Mouse (Mus musculus) effector memory CD4-positive, alpha-beta T cell, adult 7 months (primary cell): ENCODE measurements around the gene Sbpl. TPM values are rescaled to one million over a fixed set of nuclear protein-coding genes. Genes with fewer than 3 reads are reported as not detected.

Experiments used
- polyA plus RNA-seq: library from polyadenylated mRNA; unstranded; fragments of 100-300 nt; shearing (Covaris generic); gene quantifications from one replicate; pipeline ENCODE4 v1.2.1, GENCODE M21; 2017

Gene Sbpl
- not detected for polyA plus RNA-seq

DNA sequence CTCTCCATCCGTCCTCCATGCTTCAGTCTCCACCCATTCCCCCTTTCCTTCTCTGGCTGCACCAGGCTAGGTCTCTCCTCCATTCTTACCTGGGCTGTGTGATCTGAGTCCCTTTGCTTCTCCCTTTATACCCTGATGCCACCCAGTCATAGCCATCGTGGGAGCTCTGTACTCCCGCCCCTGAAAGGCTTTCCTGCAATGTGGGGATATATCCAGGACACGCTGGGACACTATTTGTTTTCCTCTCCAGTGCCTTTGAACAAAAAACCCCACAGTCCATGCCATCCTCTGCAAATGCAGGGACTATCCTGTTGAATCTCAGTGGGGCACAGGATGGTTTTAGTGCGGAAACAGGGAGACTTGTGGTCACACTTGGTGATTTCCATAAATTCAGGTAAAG, at the start of gene Sbpl:
Sbpl (minus strand) TSS at position 101 of the 400 bp plus-strand sequence.

DNA sequence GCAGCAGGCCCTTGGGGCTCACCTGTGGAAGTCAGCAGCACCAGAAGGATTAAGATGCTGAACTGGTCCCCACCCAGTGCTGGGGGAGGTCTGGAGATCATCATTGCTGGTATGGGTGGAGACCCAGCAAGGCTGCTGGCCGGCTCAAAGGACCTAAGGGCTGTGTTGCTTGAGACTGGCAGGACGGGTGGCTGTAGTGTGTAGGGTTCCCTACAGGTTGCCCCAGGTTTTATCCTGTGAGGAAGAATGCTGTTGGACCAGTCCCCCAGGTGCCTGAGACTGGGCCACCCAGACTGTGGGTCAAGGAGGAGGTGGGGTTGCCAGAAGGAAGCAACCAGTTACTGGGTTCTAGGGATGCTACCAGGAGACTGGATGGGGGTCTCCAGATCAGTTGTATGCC, 42.8 kb upstream of the Sbpl start, which contains the start of gene Prss22:
Prss22 (minus strand) TSS at position 200 of the 400 bp plus-strand sequence.

DNA sequence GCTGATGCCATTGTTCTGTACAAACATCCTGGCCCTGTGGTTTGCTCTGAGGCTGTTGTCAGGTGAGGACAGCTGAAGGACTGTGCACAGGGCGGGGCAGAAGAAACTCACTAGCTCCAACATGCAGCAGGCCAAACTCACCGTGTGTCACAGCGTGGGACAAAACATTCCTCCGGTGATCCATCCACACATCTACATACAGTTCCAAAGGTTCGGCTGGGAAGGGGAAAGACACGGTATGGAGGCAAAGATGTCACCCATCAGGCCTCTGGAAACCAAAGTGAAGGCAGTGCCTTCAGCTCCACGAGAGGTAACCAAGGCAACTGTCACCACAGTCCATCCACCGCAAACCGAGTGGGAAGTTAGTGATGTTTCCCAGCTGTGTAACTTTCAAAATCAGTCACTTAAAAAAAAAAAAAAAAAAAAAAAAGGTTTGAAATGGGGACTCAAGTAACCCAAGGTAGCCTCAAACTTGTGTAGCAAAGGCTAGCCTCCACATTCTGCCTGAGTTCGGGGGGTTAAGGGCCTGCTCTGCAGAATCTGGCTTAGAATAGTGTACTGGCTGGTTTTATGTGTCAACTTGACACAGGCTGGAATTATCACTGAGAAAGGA, 25.3 kb upstream of the Sbpl start, which contains the start of gene Prss30:
Prss30 (minus strand) TSS at position 270 of the 613 bp plus-strand sequence.

DNA sequence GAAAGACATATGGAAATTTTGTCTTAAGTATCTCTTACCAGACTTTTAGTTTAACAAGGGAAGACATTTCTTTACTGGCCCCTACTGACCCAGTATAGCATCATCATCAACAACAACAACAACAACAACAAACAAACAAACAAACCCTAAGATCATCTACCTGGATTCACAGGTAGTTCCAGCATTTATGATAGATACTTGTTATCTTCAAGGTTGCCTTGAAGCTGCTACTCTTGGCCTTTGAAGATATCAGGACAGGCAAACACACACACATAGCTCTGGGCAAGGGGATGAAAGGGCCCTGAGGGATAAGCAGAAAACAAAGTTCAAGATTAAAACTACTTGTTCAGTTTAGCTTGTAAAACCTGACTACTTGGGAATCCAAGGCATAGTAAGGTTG, 13.7 kb downstream of the Sbpl start, which contains the start of gene Sbp:
Sbp (plus strand) TSS at position 301 of the 400 bp plus-strand sequence.

DNA sequence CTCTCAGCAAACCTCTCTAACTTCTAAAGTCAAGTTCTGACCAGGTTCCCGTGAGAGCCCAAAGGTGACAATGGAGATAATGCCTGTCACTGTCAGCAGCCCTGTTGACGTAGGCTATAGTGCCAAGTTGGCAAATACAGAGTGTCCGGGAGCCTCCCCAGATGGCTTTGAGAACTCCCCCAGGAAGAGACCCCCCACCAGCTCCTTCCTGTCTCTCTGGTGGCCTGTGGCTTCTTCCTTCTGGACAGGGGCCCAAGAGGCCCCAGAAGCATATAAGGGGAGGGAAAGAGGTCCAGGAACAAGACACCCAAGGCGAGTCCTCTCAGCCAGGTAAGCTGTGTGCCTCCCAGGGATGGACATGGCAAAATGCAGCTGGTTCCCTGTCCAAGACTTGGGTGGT, 37.9 kb downstream of the Sbpl start, which contains the start of gene Dcpp3:
Dcpp3 (plus strand) TSS at position 301 of the 400 bp plus-strand sequence.

Other genes starting within 250 kb of the Sbpl start
- 0.13 TPM for gene 1520401A03Rik, start 232.5 kb downstream of the Sbpl start, polyA plus RNA-seq
- 57.9 TPM for gene Pkmyt1, start 228.9 kb downstream of the Sbpl start, polyA plus RNA-seq
- gene Paqr4, start 214.4 kb downstream of the Sbpl start, polyA plus RNA-seq, result 3.5 TPM
- 2.8 TPM for gene Kremen2, start 209.4 kb downstream of the Sbpl start, polyA plus RNA-seq
- 34.0 TPM for gene Flywch1, start 183.7 kb downstream of the Sbpl start, polyA plus RNA-seq
- gene Flywch2, start 169.2 kb downstream of the Sbpl start, polyA plus RNA-seq, result 4.1 TPM
- gene Srrm2, start 164.7 kb downstream of the Sbpl start, polyA plus RNA-seq, result 994 TPM
- gene Elob, start 126.1 kb downstream of the Sbpl start, polyA plus RNA-seq, result 395 TPM
- 0.35 TPM for gene Prss33, start 119.2 kb downstream of the Sbpl start, polyA plus RNA-seq
- gene Prss32, start 111.4 kb downstream of the Sbpl start, polyA plus RNA-seq, result not detected
- 4.6 TPM for gene Prss41, start 111.1 kb downstream of the Sbpl start, polyA plus RNA-seq
- gene Prss21, start 87.2 kb downstream of the Sbpl start, polyA plus RNA-seq, result not detected
- gene Dcpp1, start 74.4 kb downstream of the Sbpl start, polyA plus RNA-seq, result not detected
- not detected for gene Dcpp2, start 74.4 kb downstream of the Sbpl start, polyA plus RNA-seq
- not detected for gene Dcpp3, start 37.8 kb downstream of the Sbpl start, polyA plus RNA-seq
- not detected for gene Sbp, start 13.6 kb downstream of the Sbpl start, polyA plus RNA-seq
- gene Prss30, start 25.3 kb upstream of the Sbpl start, polyA plus RNA-seq, result 5.7 TPM
- not detected for gene Prss22, start 42.8 kb upstream of the Sbpl start, polyA plus RNA-seq
- 0.30 TPM for gene Prss27, start 82.9 kb upstream of the Sbpl start, polyA plus RNA-seq
- gene Kctd5, start 118.2 kb upstream of the Sbpl start, polyA plus RNA-seq, result 27.7 TPM
- 58.9 TPM for gene Pdpk1, start 195.7 kb upstream of the Sbpl start, polyA plus RNA-seq
- 17.6 TPM for gene Amdhd2, start 208.5 kb upstream of the Sbpl start, polyA plus RNA-seq
- gene Atp6v0c, start 214.4 kb upstream of the Sbpl start, polyA plus RNA-seq, result 400 TPM